Mouse (Mus musculus) forebrain, embryonic 16.5 days (tissue): ENCODE data around the gene Sox15. TPM values are rescaled to one million over a fixed set of nuclear protein-coding genes. Genes with fewer than 3 reads are reported as not detected.
A peak's percentile ranks its signal among the peaks of the same experiment; 100 is the strongest.

Experiments used
- ATAC-seq: fragments of 200-750 bp; cut with Nextera tagmentation; 2 replicates; pipeline ENCODE4 v1.8.0; 2017; ENCODE audit warnings: mild to moderate bottlenecking, moderate library complexity
- H3K27ac ChIP-seq: fragments of 300-500 bp; sonication (generic); 2 replicates; pipeline ENCODE4 v1.5.1; 2014; ENCODE audit warnings: low read length, control low read depth
- H3K27me3 ChIP-seq: fragments of 300-500 bp; sonication (generic); replicated peaks from 2 replicates; pipeline ENCODE4 v1.6.1; 2014; ENCODE audit warnings: low read length; ENCODE audit not compliant: control insufficient read depth, insufficient read depth
- H3K36me3 ChIP-seq: fragments of 300-500 bp; sonication (generic); 2 replicates; pipeline ENCODE4 v1.6.1; 2014; ENCODE audit not compliant: control insufficient read depth, insufficient read depth
- H3K4me1 ChIP-seq: fragments of 300-500 bp; sonication (generic); replicated peaks from 2 replicates; pipeline ENCODE4 v1.6.1; 2014; ENCODE audit warnings: low read length; ENCODE audit not compliant: control insufficient read depth, insufficient read depth
- H3K4me2 ChIP-seq: fragments of 300-500 bp; sonication (generic); 2 replicates; pipeline ENCODE4 v1.6.1; 2014; ENCODE audit warnings: mild to moderate bottlenecking, low read length, control low read depth
- H3K4me3 ChIP-seq: fragments of 300-500 bp; sonication (generic); replicated peaks from 2 replicates; pipeline ENCODE4 v1.5.1; 2014; ENCODE audit warnings: mild to moderate bottlenecking, low read length, control low read depth
- H3K9ac ChIP-seq: fragments of 300-500 bp; sonication (generic); replicated peaks from 2 replicates; pipeline ENCODE4 v1.6.1; 2014; ENCODE audit warnings: low read depth, low read length, control low read depth
- H3K9me3 ChIP-seq: fragments of 300-500 bp; sonication (generic); 2 replicates; pipeline ENCODE4 v1.6.1; 2016; ENCODE audit warnings: low read length; ENCODE audit not compliant: control insufficient read depth
- WGBS: fragments of 180-500 bp; shearing (Covaris S2); extraction: QIAGEN DNeasy Blood & Tissue Kit; methylation state at CpG from one replicate; pipeline ENCODE4 v1.1.7; 2014; 5-methylcytosine and 5-hydroxymethylcytosine counted together
- polyA plus RNA-seq: library from polyadenylated mRNA; unstranded; fragments of >200 nt; fragmentation: Nextera tagmentation; extraction: Ambion mirVana; gene quantifications from 2 replicates; pipeline ENCODE4 v1.2.1, GENCODE M21; 2015

Gene Sox15
- polyA plus RNA-seq, 1 experiment from 2014 or later: not detected

GRCm38 (mm10) chr11:69657462-69657881 lies 2.4 kb downstream of the Sox15 start:
- WGBS: 80% methylated on average over 15 of the region's 15 CpGs
- no peaks in the 10 kb centered on the region for H3K9me3 ChIP-seq
- peaks cover 6% of the 10 kb centered on the region for H3K36me3 ChIP-seq
- H3K4me1 ChIP-seq: peaks cover 20% of the 10 kb centered on the region
- no peak overlapping the region for H3K4me2 ChIP-seq
- no peak overlapping the region for H3K27ac ChIP-seq
- ATAC-seq: no peak
- no peak overlapping the region for H3K9ac ChIP-seq
- H3K27me3 ChIP-seq: no peaks in the 10 kb centered on the region
- no peak overlapping the region for H3K4me3 ChIP-seq

DNA sequence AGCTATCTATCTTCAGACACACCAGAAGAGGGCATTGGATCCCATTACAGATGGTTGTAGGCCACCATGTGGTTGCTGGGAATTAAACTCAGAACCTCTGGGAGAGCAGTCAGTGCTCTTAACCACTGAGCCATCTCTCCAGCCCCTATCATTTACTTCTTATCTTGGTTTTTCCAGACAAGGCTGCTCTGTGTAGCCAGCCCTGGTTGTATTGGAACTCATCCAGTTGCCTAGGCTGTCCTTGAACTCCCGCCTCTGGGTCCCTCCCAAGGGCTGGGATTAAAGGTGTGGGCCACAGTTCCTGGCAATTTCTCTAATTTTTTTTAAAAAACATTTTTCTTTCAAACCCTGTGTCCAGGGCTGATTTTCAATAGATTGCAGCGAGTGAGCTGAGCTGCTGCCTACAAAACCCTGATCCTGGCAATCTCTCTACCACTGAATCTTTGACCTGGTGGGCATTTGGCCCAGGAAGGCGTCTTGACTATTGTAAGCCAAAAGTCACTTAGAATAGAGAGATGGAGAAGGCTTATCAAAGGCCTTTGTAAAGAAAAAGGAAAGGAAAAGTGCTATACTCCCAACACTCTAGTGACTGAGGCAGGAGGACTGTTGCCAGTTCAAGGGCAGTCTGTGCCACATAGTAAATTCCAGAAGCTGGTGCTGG lies 6.2 kb downstream of the Sox15 start:
- H3K9me3 ChIP-seq: no peaks in the 10 kb centered on the region
- H3K4me2 ChIP-seq: peak overlapping the region; percentile 62
- H3K27ac ChIP-seq: peak overlapping the region; percentile 19
- H3K36me3 ChIP-seq: peaks cover 15% of the 10 kb centered on the region
- no peak for ATAC-seq
- peaks cover 20% of the 10 kb centered on the region for H3K4me1 ChIP-seq
- WGBS: 71% methylated on average over 3 of the region's 3 CpGs
- peak overlapping the region; percentile 70; the same call in 1 of the 2 replicates for H3K9ac ChIP-seq
- H3K4me3 ChIP-seq: peak overlapping the region; percentile 69
- no peaks in the 10 kb centered on the region for H3K27me3 ChIP-seq

DNA sequence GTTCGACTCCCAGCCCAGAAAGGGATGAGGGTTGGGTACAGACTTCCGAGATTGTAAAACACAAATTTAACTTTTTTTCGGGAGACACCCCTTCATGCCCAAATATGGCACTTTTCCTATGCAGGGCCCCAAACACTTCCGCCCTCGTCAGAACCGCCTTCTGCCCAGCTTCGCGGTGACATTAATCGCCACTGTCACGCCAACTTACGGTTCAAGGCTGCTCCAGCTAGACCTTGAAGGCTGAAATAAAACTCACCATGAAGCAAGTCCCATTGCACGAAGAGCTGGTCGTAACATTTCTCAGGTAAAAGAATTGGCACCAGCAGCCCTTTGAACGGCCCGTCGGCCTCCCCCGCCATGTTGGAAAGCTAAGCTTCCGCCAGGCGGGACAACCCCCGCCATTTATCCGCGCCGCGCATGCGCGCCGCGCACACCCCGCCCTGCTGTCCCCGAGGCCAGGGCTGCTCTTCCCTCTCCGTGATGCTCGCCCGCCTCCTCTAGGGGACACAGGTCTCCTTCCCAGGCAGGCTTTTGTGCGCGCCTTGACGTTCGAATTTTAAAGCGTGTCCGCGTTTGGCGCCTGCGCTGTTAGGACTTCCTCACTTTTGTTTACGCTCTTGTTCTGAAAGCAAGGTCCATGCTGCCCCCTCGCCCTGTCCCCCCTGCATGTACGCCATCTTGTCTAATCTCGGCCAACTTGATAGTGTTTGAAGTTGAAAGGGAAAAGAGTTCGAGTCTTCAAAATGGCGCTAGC lies 7.3 kb downstream of the Sox15 start, which contains the start of gene Mpdu1:
TSS of gene Mpdu1 (minus strand) at position 430 of the 754 bp plus-strand sequence.
- ATAC-seq: peak; percentile 97

GRCm38 (mm10) chr11:69662967-69663671 lies 8.0 kb downstream of the Sox15 start:
- Histone ChIP-seq H3K9ac (peak overlapping the region; percentile 70), H3K4me1 (peaks cover 17% of the 10 kb centered on the region), H3K9me3 (no peaks in the 10 kb centered on the region), H3K27me3 (no peaks in the 10 kb centered on the region), H3K36me3 (peaks cover 24% of the 10 kb centered on the region), H3K4me2 (peak overlapping the region; percentile 62), H3K4me3 (peak overlapping the region; percentile 69), H3K27ac (peak overlapping the region; percentile 97)
- ATAC-seq: peak; percentile 5; the same call in 1 of the 2 replicates
- 70% methylated on average over 13 of the region's 13 CpGs for WGBS

More for the DNA sequence above, 7.3 kb downstream of the Sox15 start, which contains the start of gene Mpdu1:
- H3K27ac ChIP-seq: peak within 1 kb of the TSS; percentile 97
- H3K27me3 ChIP-seq: no peaks in the 10 kb centered on the region
- H3K9ac ChIP-seq: peak within 1 kb of the TSS; percentile 70
- peak within 1 kb of the TSS; percentile 69 for H3K4me3 ChIP-seq
- WGBS: under 1% methylated on average over 48 of the region's 48 CpGs
- no peaks in the 10 kb centered on the region for H3K9me3 ChIP-seq
- H3K4me2 ChIP-seq: peak within 1 kb of the TSS; percentile 62
- peaks cover 19% of the 10 kb centered on the region for H3K36me3 ChIP-seq
- peaks cover 17% of the 10 kb centered on the region for H3K4me1 ChIP-seq

GRCm38 (mm10) chr11:69663795-69664194 lies 8.7 kb downstream of the Sox15 start:
- peaks cover 25% of the 10 kb centered on the region for H3K36me3 ChIP-seq

GRCm38 (mm10) chr11:69664841-69665240 lies 9.7 kb downstream of the Sox15 start:
- Histone ChIP-seq H3K36me3 (peaks cover 29% of the 10 kb centered on the region), H3K27ac (no peak overlapping the region), H3K9me3 (no peaks in the 10 kb centered on the region), H3K4me2 (no peak overlapping the region), H3K4me1 (peaks cover 25% of the 10 kb centered on the region), H3K27me3 (no peaks in the 10 kb centered on the region), H3K9ac (no peak overlapping the region), H3K4me3 (no peak overlapping the region)
- ATAC-seq: no peak
- 93% methylated on average over 7 of the region's 7 CpGs for WGBS

More at GRCm38 (mm10) chr11:69663795-69664194, 8.7 kb downstream of the Sox15 start:
- Histone ChIP-seq H3K27me3 (no peaks in the 10 kb centered on the region), H3K27ac (no peak overlapping the region), H3K9ac (no peak overlapping the region), H3K4me2 (no peak overlapping the region), H3K4me1 (peaks cover 17% of the 10 kb centered on the region), H3K9me3 (no peaks in the 10 kb centered on the region), H3K4me3 (no peak overlapping the region)
- 89% methylated on average over 6 of the region's 6 CpGs for WGBS
- no peak for ATAC-seq

- no peak for ATAC-seq
- Histone ChIP-seq H3K36me3 (peaks cover 29% of the 10 kb centered on the region), H3K27ac (no peak overlapping the region), H3K4me3 (no peak overlapping the region), H3K4me2 (no peak overlapping the region), H3K9me3 (no peaks in the 10 kb centered on the region), H3K4me1 (peaks cover 32% of the 10 kb centered on the region), H3K9ac (no peak overlapping the region), H3K27me3 (no peaks in the 10 kb centered on the region)
- 71% methylated on average over 9 of the region's 9 CpGs for WGBS
Measured at GRCm38 (mm10) chr11:69665457-69665960, 10.4 kb downstream of the Sox15 start.

DNA sequence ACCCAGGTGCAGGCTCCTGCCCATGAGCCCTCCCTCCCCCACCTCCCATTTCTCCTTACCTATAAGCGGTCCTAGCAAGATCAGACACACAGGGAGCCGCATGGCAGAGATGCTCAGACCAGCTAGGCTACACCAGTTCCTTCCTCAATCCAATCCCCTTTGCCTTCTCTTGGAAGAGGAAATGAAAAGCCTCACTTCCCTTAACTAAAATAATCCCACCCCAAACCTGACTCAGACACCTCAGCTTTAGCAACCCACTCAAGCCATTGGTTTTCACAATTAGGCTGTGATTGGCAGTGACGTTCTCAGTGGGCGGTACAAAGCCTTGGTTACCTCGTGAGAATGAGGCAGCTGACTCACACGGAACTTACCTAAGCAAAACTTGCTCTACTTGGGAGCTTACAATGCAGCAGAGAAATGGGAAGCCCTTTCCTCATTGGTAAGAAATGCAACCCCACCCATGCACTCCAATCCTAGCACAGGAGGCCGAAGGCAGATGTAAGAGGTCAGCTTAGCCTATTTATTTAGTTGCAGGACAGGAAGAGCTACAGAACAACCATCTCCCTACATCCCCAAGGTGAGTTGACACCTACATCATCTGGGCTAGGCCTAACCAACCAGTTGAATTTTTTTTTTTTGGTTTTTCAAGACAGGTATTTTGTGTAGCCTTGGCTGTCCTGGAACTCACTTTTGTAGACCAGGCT lies 11.0 kb downstream of the Sox15 start, which contains the start of gene Cd68:
TSS of gene Cd68 (minus strand) at position 193 of the 704 bp plus-strand sequence.
- H3K9me3 ChIP-seq: no peaks in the 10 kb centered on the region
- no peaks in the 10 kb centered on the region for H3K27me3 ChIP-seq
- H3K27ac ChIP-seq: no peak within 1 kb of the TSS
- peaks cover 32% of the 10 kb centered on the region for H3K4me1 ChIP-seq
- H3K9ac ChIP-seq: no peak within 1 kb of the TSS
- no peak for ATAC-seq
- H3K4me2 ChIP-seq: no peak within 1 kb of the TSS
- no peak within 1 kb of the TSS for H3K4me3 ChIP-seq
- 28% methylated on average over 7 of the region's 7 CpGs for WGBS
- peaks cover 29% of the 10 kb centered on the region for H3K36me3 ChIP-seq
